Mouse (Mus musculus) MN1 (cell line): ENCODE measurements around the gene Nt5c3.

ENCODE experiments used
- DNase-seq: peaks from one replicate; pipeline ENCODE4 v3.0.0-alpha.2; 2016; ENCODE audit warnings: low spot score

Nt5c3 gene

DNA sequence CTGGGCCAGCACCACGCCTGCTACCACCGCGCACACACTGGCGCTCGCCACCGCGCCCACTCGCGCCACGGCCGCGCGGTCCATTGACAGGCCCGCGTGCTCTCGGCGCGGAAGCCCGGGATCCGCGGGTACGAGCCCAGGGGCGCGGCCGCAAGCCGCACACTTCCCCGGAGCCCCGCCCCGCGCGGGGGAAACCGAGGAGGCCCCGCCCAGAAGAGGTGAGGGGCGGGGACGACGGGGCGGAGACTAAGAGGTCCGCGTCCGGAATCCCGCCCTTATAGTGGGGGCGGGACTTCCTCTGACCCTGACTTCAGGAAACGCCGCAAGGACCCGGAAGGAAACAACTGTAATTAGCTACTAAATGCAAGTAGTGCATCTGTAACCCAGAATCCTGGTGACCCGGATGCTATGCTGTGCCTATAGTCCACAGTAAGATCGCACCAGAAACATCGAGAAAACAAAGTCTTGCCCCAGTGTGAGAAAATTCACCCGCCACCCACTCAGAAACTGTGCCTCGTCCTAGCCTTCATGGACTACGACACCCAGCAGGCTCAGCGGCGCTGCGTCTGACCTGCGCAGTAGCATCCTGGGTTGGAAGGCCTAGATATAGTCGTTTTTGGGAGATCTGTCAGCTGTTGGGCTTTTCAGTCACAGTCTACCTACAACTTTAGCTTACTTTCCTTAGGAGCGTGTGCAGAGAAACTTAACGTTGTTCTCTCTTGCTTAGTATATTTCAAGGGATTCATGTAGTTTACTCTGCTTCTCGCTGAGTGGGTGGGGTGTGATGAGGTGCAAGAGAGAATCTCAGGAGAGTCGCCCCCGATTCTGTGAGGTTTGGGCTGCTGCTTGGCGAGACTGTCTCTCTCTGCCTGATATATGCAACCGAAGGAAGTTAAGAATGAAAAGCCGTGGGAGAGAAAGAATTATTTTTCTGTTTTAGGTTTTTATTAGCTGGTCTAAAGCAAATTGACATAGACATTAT is at the start of gene Nt5c3, which contains the start of gene Vmn1r4:
Gene Nt5c3 (minus strand): TSS at position 207 of the 982 bp plus-strand sequence.
Gene Vmn1r4 (plus strand): TSS at position 290 of the 982 bp plus-strand sequence.
- peak; percentile 95 for DNase-seq

DNA sequence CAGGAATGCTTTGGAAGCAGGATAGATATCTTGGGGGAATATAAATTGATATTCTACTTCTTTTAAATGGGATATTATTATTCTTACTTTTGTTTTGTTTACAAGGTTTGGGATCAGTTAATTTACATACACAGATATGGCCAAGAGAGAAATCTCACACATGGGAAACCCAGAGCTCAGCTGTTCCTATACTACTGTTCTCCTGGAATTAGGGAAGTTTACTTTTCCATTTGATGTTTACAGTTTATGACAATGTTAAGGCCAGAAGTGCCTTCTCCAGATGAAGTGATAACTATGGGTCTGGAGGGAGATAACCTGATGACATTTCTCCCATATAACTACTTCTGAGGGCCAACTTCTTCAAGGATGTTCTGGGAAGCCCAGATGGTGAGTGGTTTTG is 46.2 kb upstream of the Nt5c3 start, which contains the start of gene Vmn1r5:
Gene Vmn1r5 (plus strand): TSS at position 301 of the 400 bp plus-strand sequence.
- no peak for DNase-seq

DNA sequence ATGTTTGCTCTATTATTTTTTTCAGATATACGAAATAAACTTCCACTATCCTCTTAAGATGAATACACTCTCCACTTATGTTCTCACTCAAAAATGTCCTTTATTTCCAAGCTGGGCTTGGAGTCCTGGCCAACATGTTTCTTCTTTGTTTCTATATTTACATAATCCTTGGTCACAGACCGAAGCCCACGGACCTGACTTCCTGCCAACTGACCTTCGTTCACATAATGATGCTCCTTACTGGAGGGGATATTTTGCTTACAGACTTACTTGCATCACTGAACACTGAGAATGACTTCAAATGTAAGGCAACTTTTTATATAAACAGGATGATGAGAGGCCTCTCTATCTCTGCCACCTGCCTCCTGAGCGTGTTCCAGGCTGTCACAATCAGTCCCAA is 32.7 kb upstream of the Nt5c3 start:
- DNase-seq = no peak

DNA sequence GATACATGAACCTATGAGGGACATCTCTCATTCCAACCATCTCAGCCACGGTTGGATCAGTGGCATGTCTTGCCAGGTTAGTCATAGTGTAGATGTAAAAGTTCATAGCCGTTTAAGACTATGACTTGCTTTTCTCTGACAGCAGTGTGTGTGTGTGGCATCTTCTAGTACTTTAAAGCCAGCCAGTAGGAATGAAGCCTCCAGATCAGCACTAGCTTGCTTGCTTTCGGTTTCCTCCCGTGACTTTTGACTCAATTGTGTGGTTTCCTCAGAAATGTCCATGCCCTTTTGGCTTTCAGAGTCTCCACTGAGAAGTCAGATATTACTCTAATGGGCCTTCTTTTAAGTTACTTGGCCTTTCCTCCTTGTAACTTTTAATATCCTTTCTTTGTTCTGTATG is 10.6 kb upstream of the Nt5c3 start:
- no peak for DNase-seq

DNA sequence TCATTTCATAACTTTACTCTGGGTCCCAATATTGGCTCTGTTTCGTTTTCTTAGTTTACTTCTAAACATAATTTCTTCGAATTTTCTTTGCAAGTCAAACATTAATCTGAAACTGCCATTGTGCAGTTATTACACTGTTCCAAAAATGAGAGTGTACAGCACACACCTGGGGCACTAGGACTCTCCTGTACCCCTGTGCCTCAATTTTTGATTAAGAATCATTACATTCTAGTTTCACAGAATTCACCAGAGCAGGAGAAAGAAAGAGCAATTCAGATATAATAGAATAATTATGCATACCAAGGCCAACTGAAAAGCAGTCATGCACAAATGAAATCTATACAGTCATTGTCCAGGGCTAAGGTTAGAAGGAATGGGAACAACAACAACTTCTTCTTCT is 8.7 kb upstream of the Nt5c3 start:
- DNase-seq = peak; percentile 15

DNA sequence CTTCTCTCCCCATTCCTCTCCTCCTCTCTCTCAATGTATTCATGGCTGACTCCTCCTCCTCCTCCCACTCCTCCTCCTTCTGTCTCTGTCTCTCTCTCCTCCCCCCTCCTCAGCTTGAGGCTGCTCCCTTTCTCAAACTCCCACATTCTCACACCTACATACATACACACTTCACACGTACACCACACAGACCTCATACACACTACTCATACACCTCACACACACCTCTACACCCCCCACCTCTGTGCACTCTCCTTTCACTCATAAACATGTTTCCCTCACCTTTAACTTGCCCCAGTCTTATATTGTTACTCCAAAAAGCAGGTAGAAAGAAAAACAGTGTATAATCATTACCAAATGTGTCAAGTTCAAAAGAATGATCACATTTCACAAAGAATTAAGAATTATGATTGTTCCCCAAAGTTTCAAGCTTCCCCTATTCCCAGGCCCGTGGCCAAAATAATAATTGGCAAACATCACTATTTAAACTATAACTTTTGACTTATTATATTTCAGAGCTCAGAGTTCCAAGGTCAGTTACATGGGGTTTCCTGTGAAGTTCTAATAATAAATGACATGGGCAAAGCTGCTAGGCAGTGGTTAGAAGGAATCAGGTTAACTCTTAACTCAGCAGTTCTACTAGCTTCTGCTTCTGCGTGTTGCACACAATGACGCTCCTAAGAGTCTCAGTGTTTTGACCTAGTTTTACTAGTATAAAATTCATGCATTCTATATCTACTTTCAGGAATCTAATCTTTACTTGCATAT is 8.1 kb upstream of the Nt5c3 start:
- DNase-seq = no peak

DNA sequence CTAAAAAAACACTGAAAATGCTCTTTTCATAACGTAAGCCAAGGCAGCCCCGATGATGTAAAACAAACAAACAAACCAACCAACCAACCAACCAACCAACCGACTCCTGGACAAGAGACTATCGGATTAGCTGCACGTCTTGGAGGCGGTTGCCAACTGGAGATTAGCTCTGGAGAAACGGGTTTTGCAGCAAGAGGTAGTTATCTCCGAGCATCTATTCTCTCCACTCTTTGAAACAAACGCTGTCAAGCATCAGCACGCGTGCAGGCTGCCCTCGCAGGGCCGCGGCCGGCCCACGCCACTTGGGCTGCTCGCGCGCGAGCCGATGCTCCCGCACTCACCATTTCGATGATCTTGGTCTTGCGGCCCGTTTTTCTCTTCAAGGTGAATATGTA is 404 bp downstream of the Nt5c3 start:
- no peak for DNase-seq

DNA sequence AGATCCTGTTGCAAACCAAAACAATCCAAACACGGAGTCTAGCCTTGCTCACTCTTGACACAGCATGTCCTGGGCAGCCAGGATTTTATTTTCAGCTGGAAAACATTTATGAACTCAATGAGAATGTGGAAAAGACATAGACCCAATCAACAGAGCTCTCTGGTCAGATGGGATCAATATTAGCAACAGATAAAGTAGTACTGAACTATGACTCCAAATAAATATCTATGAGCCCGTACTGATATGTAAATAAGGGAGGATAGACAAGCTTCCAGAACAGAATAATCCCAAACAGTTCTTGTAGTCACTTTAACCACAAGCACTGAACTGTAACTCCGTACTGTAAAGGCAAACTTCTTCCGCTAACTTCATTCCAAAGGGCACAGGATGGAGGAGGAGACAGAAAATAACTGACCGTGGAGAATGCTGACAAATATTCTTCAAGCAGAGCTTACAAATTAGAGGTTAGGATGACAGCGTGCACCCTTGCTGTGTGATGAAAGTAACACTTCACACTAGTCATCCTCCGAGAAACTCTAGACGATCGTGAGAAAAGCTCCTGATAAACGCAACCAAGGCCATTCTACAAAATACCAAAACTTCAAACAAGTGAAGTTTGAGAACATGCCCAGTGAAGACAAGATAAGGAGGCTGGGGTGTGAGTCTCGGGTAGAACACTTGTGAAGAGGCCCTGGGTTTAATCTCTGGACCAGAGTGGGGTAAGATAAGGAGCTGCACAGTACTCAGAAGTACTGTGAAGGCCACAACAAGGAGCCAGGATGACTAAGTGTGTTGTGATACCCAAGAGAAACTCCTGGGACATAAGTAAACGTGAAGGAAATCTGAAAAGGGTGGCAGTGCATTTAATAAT is 3.3 kb downstream of the Nt5c3 start:
- no peak for DNase-seq

DNA sequence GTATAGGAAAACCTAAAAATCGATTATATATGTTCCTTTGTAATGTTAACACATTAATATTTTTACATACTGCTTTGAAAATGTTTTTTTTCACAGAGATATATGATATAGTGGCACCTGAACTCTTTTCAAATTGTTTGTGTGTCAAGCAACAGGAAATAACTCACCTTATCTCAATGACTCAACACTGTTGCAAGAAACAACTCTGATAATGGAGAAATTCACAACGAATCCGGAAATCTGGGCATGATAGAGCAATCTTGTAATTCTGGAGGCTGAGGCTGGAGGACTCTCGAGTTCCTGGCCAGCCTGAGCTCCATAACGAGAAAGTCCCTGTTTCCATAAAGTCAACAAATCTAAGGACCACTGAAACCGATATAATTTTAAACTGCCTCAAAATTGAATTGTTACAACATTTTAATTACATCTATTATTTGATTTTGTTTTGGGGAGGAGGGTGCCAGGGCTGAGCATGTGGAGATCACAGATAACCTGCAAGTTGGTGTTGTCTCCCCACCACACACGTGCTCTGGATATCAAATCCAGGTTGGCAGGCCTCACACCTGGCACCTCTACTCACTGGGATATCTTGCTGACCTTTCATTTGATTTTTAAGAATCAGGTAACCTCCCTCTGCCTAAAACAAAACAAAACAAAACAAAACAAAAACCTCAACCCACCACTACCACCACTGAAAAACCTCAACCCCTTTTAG is 4.2 kb downstream of the Nt5c3 start:
- no peak for DNase-seq

DNA sequence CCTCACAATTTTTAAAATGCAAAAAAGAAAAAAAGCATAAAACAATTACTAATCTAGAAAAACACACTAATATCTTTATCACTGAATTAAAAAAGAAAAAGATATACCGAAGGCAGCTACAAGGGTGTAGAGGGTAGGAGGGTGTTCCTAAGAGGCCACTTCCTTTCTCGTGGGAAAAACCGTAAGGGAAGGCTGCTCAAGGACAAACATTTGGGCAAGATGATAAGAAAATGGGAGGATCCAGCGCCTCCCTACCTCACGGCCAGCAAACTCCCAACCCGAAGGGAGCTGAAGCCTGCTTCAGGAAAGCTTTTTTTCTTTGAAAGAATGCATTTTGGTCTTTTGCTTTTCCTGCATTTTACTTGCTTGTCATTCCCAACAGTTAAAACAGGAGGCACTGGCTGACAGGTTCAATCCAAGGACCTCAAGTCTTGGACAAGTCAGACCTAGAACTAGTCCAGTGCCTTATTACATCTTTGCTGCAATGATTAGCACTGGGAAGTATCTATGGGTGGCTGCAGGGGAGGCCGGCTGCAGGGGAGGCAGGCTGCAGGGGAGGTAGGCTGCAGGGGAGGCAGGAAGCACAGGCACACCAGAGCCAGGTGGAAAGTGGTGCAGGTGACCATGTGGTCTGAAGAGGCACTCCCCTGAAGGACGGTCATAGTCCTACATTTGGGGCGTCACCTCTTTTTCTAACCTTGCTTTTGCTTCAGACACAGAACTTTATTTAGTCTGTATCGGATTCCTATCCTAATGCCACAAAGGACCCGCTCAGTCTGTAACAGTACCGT is 6.0 kb downstream of the Nt5c3 start:
- no peak for DNase-seq

DNA sequence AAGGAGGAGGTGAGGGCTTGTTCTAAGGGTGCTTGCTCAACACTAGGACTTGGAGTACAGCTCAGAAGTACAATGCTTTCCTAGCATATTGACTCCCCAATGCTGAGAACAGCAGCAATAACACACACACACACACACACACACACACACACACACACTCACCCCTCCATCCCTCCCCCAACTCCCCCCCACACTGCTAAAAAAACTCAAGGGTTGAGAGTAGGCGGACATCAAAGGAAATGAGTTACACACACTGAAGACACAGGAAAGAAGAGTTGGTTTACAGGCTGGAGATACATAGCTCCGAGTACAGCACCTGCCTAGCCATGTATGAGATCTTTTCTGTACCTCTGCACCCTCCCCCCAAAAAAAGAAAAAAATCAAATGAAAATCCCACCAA is 7.5 kb downstream of the Nt5c3 start:
- DNase-seq = no peak

DNA sequence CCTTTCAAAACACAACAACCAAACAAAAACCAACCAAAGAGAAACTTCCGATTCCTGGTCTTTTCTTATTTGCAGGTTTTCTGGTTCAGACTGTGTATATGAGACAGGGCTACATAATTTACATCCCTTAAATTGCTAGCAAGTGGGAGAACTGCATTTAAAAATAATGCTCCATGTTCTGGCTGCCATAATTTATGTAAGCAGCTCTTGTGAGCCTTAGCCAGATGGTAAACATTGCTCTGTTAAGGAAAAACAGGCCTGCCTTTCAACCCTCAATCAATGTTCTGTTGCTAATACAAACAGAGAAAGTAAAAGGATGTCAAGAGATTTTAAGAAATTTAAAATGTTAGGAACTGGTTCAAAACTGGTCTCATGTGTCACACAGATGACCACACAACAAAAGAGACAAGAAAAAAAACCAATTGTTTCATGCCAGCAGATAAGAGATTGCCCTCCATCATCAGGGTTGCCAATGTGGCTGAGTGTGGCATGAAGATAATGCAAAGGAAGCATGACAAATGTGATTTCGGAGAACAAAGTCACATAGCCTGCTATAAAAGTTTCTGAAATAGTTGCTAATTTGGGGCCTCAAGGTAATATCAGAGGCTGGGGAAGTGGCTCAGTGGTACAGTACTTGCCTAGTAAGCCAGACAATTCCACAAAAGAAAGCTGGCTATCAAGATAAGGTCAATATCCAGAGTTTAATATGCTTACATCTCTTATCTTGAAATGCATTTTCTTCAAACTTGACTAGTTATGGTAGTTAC is 10.5 kb downstream of the Nt5c3 start:
- DNase-seq = peak; percentile 34

DNA sequence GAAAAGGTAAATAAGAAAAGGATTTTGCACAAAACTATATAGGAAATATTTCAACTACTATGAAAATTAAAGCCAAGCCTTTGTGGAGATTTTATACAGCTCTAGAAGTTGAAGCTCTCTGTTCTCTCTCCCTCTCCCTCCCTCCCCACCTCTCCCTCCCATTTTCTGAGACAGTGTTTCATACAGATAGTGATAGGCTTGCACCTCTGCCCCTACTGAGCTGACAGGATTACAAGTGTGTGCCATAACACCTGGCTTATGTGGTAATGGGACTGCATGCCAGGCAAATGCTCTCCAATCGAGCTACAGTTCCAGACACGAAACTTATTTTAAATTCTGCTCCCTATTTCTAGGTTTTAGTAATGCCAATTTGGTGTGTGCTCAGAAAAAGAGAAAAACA is 12.8 kb downstream of the Nt5c3 start:
- no peak for DNase-seq

DNA sequence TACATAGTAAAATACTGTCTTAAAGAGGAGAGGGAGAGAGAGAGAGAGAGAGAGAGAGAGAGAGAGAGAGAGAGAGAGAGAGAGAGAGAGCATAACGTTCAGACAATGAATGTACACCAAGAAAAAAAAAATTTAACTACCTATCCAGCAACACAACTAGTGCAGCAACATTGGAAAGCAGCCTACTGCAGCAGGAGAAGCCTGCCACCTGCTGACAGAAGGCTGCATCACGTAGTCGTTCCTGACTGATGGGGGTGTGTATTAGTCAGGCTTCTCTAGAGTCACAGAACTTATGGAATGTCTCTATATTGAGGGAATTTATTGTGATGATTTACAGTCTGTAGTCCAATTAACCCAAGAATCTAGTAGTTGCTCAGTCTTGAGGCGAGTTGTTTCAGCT is 14.8 kb downstream of the Nt5c3 start:
- DNase-seq = peak; percentile 60

DNA sequence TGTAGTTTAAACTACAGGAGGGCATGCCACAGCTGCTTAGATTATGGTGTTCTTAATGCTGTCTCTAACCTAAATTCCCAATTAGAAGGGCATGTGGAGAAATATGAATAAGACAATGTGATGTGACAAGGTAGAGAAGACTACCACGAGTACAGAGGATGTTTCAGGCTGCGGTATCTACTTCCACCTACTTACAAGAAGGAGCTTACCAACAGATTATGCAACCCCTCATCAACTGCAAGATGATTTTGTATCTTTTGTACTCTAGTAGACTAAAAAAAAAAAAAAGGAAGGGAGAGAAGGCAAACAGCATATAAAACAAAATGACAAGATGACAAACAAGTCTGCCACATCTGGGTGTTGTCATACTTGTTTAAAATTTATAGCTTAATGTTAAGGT is 15.3 kb downstream of the Nt5c3 start:
- no peak for DNase-seq

DNA sequence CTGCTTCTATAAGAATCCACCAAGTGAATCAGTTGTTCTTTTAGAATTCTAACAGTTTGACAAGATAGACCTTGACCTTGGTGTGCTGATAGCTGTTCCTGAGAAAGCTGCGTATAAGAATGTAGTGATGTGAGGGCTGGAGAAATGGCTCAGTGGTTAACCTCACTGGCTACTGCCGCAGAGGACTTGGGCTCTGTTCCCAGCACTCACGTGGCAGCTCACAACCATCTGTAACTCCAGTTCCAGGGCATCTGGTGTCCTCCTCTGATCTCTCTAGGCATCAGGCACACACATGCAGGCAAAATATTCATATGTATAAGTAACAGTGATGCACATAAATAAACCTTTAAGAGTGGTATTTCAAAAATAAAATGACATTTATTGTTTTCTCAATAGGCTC is 15.8 kb downstream of the Nt5c3 start:
- no peak for DNase-seq

DNA sequence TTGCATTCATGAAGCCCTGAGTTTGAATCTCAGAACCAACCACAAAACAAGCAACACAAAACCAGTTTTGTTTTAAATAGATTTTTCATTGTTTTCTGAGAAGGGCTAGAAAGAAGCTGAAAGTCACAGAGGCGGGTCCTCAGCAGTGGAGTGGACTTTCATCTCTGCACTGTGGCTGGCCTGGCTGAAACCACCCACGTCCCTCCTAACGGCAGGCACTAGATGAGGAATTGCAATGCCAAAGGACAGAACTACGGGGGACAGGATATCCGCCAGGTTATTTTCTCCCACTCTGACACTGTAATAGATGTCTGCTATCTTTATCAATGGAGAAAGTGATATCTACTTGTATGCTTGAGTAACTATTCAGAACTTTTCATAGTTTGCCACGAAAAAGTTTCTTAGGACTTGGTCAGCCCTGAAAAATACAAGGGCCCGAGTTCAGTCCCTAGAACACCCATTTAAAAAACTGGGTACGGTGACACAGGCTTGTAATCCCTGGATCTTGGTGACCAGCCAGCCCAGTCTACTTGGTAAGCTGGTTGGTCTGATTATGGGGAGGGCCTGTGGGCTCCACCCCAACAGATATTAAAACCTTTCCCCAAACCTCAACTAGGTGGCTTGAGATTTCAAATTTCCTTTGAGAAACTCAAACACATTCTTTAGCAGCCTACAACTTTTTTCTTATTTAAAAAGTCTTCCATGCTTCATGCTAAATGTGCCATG is 17.4 kb downstream of the Nt5c3 start:
- DNase-seq = no peak

DNA sequence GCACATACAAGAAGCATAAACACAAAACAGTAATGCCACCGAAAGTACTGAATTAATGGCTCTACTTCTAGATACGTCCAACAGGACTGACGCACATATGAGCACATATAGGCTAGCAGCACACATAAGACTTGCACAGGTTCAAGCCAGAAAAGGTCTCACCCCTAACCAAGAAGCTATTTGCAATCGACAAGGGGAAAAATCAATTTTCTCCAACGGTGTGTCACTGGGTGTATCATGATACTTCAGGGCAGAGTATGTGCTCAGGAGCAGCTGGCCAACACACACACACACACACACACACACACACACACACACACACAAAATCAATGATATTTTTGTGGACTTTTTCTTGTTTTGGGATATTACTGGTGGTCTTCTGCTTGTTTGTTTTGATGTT is 18.2 kb downstream of the Nt5c3 start:
- DNase-seq = no peak

DNA sequence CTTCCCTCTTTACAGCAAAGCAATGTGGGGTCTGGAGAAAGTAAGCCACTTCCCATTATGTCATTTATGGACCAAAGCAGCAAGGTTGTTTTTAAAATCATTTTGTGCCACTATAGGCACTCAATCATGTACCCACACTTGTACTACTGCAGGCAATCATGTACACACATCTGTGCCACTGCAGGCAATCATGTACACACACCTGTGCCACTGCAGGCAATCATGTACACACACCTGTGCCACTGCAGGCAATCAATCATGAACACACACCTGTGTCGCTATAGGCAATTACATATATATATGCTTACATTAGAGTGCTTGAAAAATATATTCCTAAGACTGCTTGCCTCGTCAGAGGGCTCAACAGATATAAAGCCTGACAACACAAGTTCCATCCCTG is 18.8 kb downstream of the Nt5c3 start:
- DNase-seq = no peak
